Mouse (Mus musculus): ENCODE measurements around the gene Tmem184c. TPM values are rescaled to one million over a fixed set of nuclear protein-coding genes. Genes with fewer than 3 reads are reported as not detected.
A peak's percentile ranks its signal among the peaks of the same experiment; 100 is the strongest.

Tmem184c gene
- total RNA-seq (2015; ENCODE audit: low replicate concordance): 1.8 and 2.9 TPM in 2 replicates
- total RNA-seq (2017; ENCODE audit: low replicate concordance): 4.2 and 4.4 TPM in 2 replicates

GRCm38 (mm10) chr8:77610374-77610969, at the start of gene Tmem184c:
TSS of gene Tmem184c (minus strand) at chr8:77610698.
- peak; percentile 87 for ATAC-seq (replicated peaks; ENCODE audit: low FRiP score, poor library complexity, severe bottlenecking)

GRCm38 (mm10) chr8:77659534-77660080, 49.1 kb upstream of the Tmem184c start:
- no peak for ATAC-seq (replicated peaks; ENCODE audit: low FRiP score, poor library complexity, severe bottlenecking)

GRCm38 (mm10) chr8:77658356-77658755, 47.9 kb upstream of the Tmem184c start:
- ATAC-seq (replicated peaks; ENCODE audit: low FRiP score, poor library complexity, severe bottlenecking): no peak

GRCm38 (mm10) chr8:77650646-77651190, 40.2 kb upstream of the Tmem184c start:
- ATAC-seq (replicated peaks; ENCODE audit: low FRiP score, poor library complexity, severe bottlenecking): no peak

GRCm38 (mm10) chr8:77640093-77640839, 29.8 kb upstream of the Tmem184c start:
- ATAC-seq (replicated peaks; ENCODE audit: low FRiP score, poor library complexity, severe bottlenecking): no peak

- no peak for ATAC-seq (replicated peaks; ENCODE audit: low FRiP score, poor library complexity, severe bottlenecking)
Measured at GRCm38 (mm10) chr8:77637593-77637992, 27.1 kb upstream of the Tmem184c start.

GRCm38 (mm10) chr8:77634035-77634434, 23.5 kb upstream of the Tmem184c start:
- no peak for ATAC-seq (replicated peaks; ENCODE audit: low FRiP score, poor library complexity, severe bottlenecking)

GRCm38 (mm10) chr8:77633211-77633610, 22.7 kb upstream of the Tmem184c start:
- no peak for ATAC-seq (replicated peaks; ENCODE audit: low FRiP score, poor library complexity, severe bottlenecking)

GRCm38 (mm10) chr8:77630691-77631090, 20.2 kb upstream of the Tmem184c start:
- no peak for ATAC-seq (replicated peaks; ENCODE audit: low FRiP score, poor library complexity, severe bottlenecking)

- ATAC-seq (replicated peaks; ENCODE audit: low FRiP score, poor library complexity, severe bottlenecking): no peak
Measured at GRCm38 (mm10) chr8:77629858-77630537, 19.5 kb upstream of the Tmem184c start.

GRCm38 (mm10) chr8:77623677-77624209, 13.2 kb upstream of the Tmem184c start:
- no peak for ATAC-seq (replicated peaks; ENCODE audit: low FRiP score, poor library complexity, severe bottlenecking)

- no peak for ATAC-seq (replicated peaks; ENCODE audit: low FRiP score, poor library complexity, severe bottlenecking)
Measured at GRCm38 (mm10) chr8:77617916-77618315, 7.4 kb upstream of the Tmem184c start.

GRCm38 (mm10) chr8:77609621-77610020, 877 bp downstream of the Tmem184c start:
- no peak for ATAC-seq (replicated peaks; ENCODE audit: low FRiP score, poor library complexity, severe bottlenecking)

GRCm38 (mm10) chr8:77584174-77584573, 26.3 kb downstream of the Tmem184c start:
- ATAC-seq (replicated peaks; ENCODE audit: low FRiP score, poor library complexity, severe bottlenecking): no peak

GRCm38 (mm10) chr8:77577674-77578073, 32.8 kb downstream of the Tmem184c start:
- no peak for ATAC-seq (replicated peaks; ENCODE audit: low FRiP score, poor library complexity, severe bottlenecking)

- ATAC-seq (replicated peaks; ENCODE audit: low FRiP score, poor library complexity, severe bottlenecking): no peak
Measured at GRCm38 (mm10) chr8:77574229-77574628, 36.3 kb downstream of the Tmem184c start.

GRCm38 (mm10) chr8:77561441-77561840, 49.1 kb downstream of the Tmem184c start:
- no peak for ATAC-seq (replicated peaks; ENCODE audit: low FRiP score, poor library complexity, severe bottlenecking)

- no peak for ATAC-seq (replicated peaks; ENCODE audit: low FRiP score, poor library complexity, severe bottlenecking)
Measured at GRCm38 (mm10) chr8:77552491-77552890, 58.0 kb downstream of the Tmem184c start.

GRCm38 (mm10) chr8:77549881-77550580, 60.5 kb downstream of the Tmem184c start:
- peak; percentile 69 for ATAC-seq (replicated peaks; ENCODE audit: low FRiP score, poor library complexity, severe bottlenecking)

All from erythroid progenitor cell, adult 5-6 weeks (primary cell).